Mouse (Mus musculus): ENCODE measurements around the gene Iqck. TPM values are rescaled to one million over a fixed set of nuclear protein-coding genes. Genes with fewer than 3 reads are reported as not detected.

Iqck gene
- total and polyA plus RNA-seq, 3 experiments = 0.39 to 0.68 (median 0.62) TPM

DNA sequence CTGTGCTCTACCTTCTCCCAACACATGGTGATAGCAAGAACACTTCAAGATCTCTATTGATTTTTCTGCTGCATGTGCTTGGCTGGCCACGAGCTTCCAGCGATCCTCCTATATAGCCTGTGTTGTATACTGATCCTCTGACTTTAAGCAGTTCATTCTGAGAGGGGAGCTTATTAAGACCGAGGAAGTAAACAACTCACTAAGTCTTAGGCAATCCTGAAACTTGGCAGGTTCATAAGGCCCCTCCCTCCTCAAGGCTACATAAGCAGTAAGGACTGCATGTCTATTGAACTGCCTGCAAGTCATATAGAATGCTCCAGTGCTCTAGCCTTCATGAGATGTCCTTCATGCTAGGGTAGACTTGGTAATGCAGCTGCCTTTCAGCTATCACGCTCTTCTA is 9.2 kb upstream of the Iqck start:
- in situ Hi-C loops (cut with MboI; ENCODE audit: low pct_ligation_motif_present, low pct_unique_long_range_greater_than_20kb, low sequenced_read_pairs) = no loop called here
- DNase-seq (ENCODE audit: extremely low read depth) = no peak

DNA sequence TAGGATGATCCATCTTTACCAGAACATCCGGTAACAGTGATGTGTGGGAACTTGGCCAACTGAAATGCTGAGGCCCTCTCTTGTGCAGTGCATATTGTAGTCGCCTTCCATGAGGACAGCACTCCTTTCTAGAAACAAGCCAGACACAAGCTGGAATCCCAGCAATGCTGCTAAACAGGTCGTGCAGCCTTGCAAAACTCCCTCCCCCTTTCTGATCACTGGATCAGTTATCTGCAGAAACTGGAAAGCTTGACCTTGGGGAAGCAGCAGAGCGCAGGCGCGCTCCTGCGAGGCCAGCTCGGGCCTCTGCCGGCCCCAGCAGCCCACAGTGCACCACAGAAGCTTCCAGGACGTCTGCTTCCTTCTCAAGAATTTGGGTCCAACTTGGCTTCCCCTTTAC is 6.8 kb upstream of the Iqck start:
- no peak overlapping the region for H3K4me3 ChIP-seq (replicated peaks in 1 of 3; ENCODE audit: low read depth in 2 of 3, low read length in 2 of 3, poor library complexity in 1 of 3)
- no peak for DNase-seq (ENCODE audit: extremely low read depth)
- peaks cover 88 to 99% of the 10 kb centered on the region in 2 experiments for H3K36me3 ChIP-seq (replicated peaks in 1 of 2; ENCODE audit: control insufficient read depth in 1 of 2, insufficient read depth in 1 of 2, low read length in 1 of 2)
- in situ Hi-C loops (cut with MboI; ENCODE audit: low pct_ligation_motif_present, low pct_unique_long_range_greater_than_20kb, low sequenced_read_pairs) = no loop called here
- no peaks in the 10 kb centered on the region for H3K27me3 ChIP-seq (replicated peaks)
- TF ChIP-seq GABPA (IDR thresholded peaks at IDR 0.05; ENCODE audit: insufficient replicate concordance, low read depth, low read length) = no peak
- TF ChIP-seq ZKSCAN1 (IDR thresholded peaks at IDR 0.05; ENCODE audit: borderline replicate concordance, low read depth, low read length) = no peak
- TF ChIP-seq NRF1 (IDR thresholded peaks at IDR 0.05; ENCODE audit: low read depth, low read length) = no peak
- TF ChIP-seq MAFK (IDR thresholded peaks at IDR 0.05; ENCODE audit: insufficient replicate concordance, low read length) = no peak
- TF ChIP-seq USF1 (IDR thresholded peaks at IDR 0.05; ENCODE audit: low read depth, low read length) = no peak
- TF ChIP-seq CHD1 (IDR thresholded peaks at IDR 0.05; ENCODE audit: low read depth, low read length) = no peak
- TF ChIP-seq BHLHE40 (IDR thresholded peaks at IDR 0.05; ENCODE audit: low read depth, low read length) = no peak
- TF ChIP-seq ZC3H11A (IDR thresholded peaks at IDR 0.05; ENCODE audit: low read depth, low read length) = no peak
- dilution Hi-C loops (cut with MboI; ENCODE audit: extremely low pct_ligation_motif_present, extremely low pct_unique_long_range_greater_than_20kb, low sequenced_read_pairs) = no loop called here
- no peak overlapping the region for H3K9ac ChIP-seq (ENCODE audit: insufficient read depth, low read depth)
- peaks cover 19% of the 10 kb centered on the region for H3K79me2 ChIP-seq (replicated peaks; ENCODE audit: control insufficient read depth, extremely low read depth, insufficient read depth, poor library complexity, severe bottlenecking)
- no peaks in the 10 kb centered on the region for H3K9me3 ChIP-seq (replicated peaks; ENCODE audit: low read length)
- H3K4me1 ChIP-seq (ENCODE audit: control insufficient read depth in 1 of 2, insufficient read depth in 2 of 2) = peaks cover 0 to 42% of the 10 kb centered on the region in 2 experiments; a peak in 2 of 4 replicates
- no peak overlapping the region for H3K4me2 ChIP-seq (ENCODE audit: insufficient read depth, low read depth, poor library complexity, severe bottlenecking)
- H3K27ac ChIP-seq (ENCODE audit: insufficient read depth, low read depth) = no peak overlapping the region

More for the DNA sequence above, 9.2 kb upstream of the Iqck start:
- H3K79me2 ChIP-seq (replicated peaks; ENCODE audit: control insufficient read depth, extremely low read depth, insufficient read depth, poor library complexity, severe bottlenecking) = no peaks in the 10 kb centered on the region; the same call in 1 of the 2 replicates
- TF ChIP-seq RAD21 (IDR thresholded peaks at IDR 0.05; ENCODE audit: low read depth, low read length) (no peak), MYC (IDR thresholded peaks at IDR 0.05; ENCODE audit: low read depth, low read length) (no peak), PAX5 (IDR thresholded peaks at IDR 0.05; ENCODE audit: low read length) (no peak), TCF12 (IDR thresholded peaks at IDR 0.05; ENCODE audit: low read depth, low read length) (no peak), MAFK (IDR thresholded peaks at IDR 0.05; ENCODE audit: insufficient replicate concordance, low read length) (no peak), NRF1 (IDR thresholded peaks at IDR 0.05; ENCODE audit: low read depth, low read length) (no peak), USF2 (conservative IDR thresholded peaks at IDR 0.05; ENCODE audit: low read depth, low read length) (no peak), POLR2A (IDR thresholded peaks at IDR 0.05; ENCODE audit: low read depth, low read length) (no peak), NELFE (IDR thresholded peaks at IDR 0.05; ENCODE audit: low read depth, low read length) (no peak), JUN (IDR thresholded peaks at IDR 0.05; ENCODE audit: insufficient read depth, low read depth, low read length) (no peak), USF1 (IDR thresholded peaks at IDR 0.05; ENCODE audit: low read depth, low read length) (no peak), IRF4 (IDR thresholded peaks at IDR 0.05; ENCODE audit: low read depth, low read length) (no peak), POLR2AphosphoS2 (IDR thresholded peaks at IDR 0.05; ENCODE audit: low read depth, low read length) (no peak), ELF1 (IDR thresholded peaks at IDR 0.05; ENCODE audit: low read depth, low read length) (no peak), SIN3A (IDR thresholded peaks at IDR 0.05; ENCODE audit: low read length) (no peak), CHD2 (IDR thresholded peaks at IDR 0.05; ENCODE audit: low read length) (no peak)
- H3K9me3 ChIP-seq (replicated peaks; ENCODE audit: low read length) = no peaks in the 10 kb centered on the region
- dilution Hi-C loops (cut with MboI; ENCODE audit: extremely low pct_ligation_motif_present, extremely low pct_unique_long_range_greater_than_20kb, low sequenced_read_pairs) = no loop called here
- H3K27me3 ChIP-seq (replicated peaks) = no peaks in the 10 kb centered on the region
- H3K27ac ChIP-seq (ENCODE audit: insufficient read depth, low read depth) = no peak overlapping the region
- H3K36me3 ChIP-seq (replicated peaks in 1 of 2; ENCODE audit: control insufficient read depth in 1 of 2, insufficient read depth in 1 of 2, low read length in 1 of 2) = peaks cover 91 to 99% of the 10 kb centered on the region in 2 experiments
- H3K4me1 ChIP-seq (ENCODE audit: control insufficient read depth in 1 of 2, insufficient read depth in 2 of 2) = peaks cover 0 to 31% of the 10 kb centered on the region in 2 experiments; a peak in 2 of 4 replicates
- H3K9ac ChIP-seq (ENCODE audit: insufficient read depth, low read depth) = no peak overlapping the region
- no peak overlapping the region for H3K4me3 ChIP-seq (replicated peaks in 1 of 3; ENCODE audit: low read depth in 2 of 3, low read length in 2 of 3, poor library complexity in 1 of 3)
- H3K4me2 ChIP-seq (ENCODE audit: insufficient read depth, low read depth, poor library complexity, severe bottlenecking) = no peak overlapping the region
